Mouse (Mus musculus): Measurements from ENCODE around the gene Ube2d3.

DNA sequence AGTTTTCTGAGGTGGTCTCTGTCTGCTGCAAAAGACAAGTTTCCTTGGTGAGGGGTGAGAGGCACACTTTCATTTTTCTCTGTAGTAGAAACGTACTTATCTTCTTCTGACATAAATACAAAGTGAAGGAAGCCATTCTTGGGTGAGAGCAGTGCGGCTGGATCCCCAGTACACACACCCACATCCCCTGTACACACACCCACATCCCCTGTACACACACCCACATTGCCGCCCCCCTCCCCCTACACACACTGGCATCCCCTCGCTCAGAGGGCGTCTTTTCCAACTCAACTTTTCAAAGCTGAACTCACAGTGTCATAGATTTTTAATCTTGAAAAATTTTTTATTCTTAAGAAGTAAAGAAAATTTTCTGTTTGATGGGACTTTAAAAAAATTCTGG lies 77.3 kb downstream of the Ube2d3 start:
- no peak for TF ChIP-seq GATA1 (IDR thresholded peaks at IDR 0.05; ENCODE audit: low read length)
- TF ChIP-seq TAL1 (IDR thresholded peaks at IDR 0.05; ENCODE audit: low read length): no peak

Measured in erythroblast, embryonic 14.5 days (primary cell).